Mouse (Mus musculus) bone marrow, adult 2 months (tissue): Measurements from ENCODE around the gene Tigit.

Experiments
- CTCF ChIP-seq: fragments of 200-500 bp; IDR thresholded peaks from 2 replicates; pipeline ENCODE4 v1.5.1; 2011; ENCODE audit warnings: low read length, control low read depth; ENCODE audit not compliant: control insufficient read depth, insufficient read depth
- POLR2A ChIP-seq: fragments of 200-500 bp; IDR thresholded peaks from 2 replicates; pipeline ENCODE4 v1.6.1; 2011; ENCODE audit warnings: low read depth, mild to moderate bottlenecking, control low read depth, low read length, borderline replicate concordance; ENCODE audit not compliant: control insufficient read depth

DNA sequence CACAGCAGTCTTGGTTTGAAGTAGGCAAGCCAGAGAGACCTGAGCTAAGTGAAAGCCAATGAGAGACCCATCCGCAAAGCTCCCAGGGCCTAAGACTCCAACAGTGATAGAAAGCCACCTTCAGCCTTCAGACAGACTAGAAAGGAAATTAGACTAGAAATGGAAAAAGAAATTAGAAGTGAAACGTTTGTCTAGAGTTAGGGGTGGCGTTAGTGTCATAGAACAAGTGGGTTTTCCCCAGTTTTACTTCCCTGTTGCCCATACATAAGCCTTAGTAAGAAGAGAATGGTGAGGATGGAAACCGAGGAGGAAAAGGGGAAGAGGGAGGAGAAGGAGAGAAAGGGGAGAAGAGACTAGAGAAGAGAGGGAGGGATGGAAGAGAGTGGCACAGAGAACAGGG, 61.4 kb downstream of the Tigit start:
- no peak for TF ChIP-seq CTCF
- TF ChIP-seq POLR2A = no peak
